Mouse (Mus musculus): ENCODE data around the gene Mif4gd.

DNA sequence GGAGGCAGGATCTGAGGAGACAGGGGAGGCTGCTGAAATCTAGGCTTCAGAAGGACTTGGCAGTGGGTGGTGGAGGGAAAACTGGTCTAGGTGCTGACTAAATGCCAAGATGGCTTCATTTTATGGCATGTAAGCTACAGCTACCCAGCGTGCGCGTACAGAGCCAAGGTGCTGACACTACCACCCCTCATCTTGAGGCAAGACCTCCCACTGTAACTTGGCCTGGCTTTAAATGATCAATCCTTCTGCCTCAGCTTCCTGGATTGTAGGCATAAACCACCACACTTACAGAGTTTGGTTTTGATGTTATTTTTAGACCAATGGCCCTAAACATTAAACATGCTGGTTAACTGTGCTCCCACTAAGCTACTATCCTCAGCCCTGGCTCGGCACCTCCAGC, 26.8 kb upstream of the Mif4gd start:
- TF ChIP-seq POLR2A (IDR thresholded peaks at IDR 0.05; ENCODE audit: control insufficient read depth, low read depth, low read length) (no peak), CTCF (IDR thresholded peaks at IDR 0.05; ENCODE audit: control insufficient read depth, insufficient read depth, insufficient replicate concordance, low read depth, low read length) (no peak)

Data from testis, adult 2 months (tissue).